Mouse (Mus musculus): ENCODE measurements at regions not wholly inside any gene's neighbourhood (a gene's known extent, or its start where the extent isn't known, plus 50 kb on each side); places are given as distances from the start of the nearest gene placed in this dataset.

GRCm38 (mm10) chr9:14115521-14115920 lies 159.3 kb upstream of the Sesn3 start:
- WGBS, result 93% methylated on average over 3 of the region's 3 CpGs
- TF ChIP-seq POLR2A (IDR thresholded peaks at IDR 0.05; ENCODE audit: insufficient read depth, low read depth, low read length), result no peak
- no peak for TF ChIP-seq CTCF (IDR thresholded peaks at IDR 0.05; ENCODE audit: insufficient read depth, low read depth, low read length)

GRCm38 (mm10) chr9:14116097-14116840 lies 158.6 kb upstream of the Sesn3 start:
- Histone ChIP-seq H3K27ac (ENCODE audit: insufficient read depth, low read depth, low read length) (no peak overlapping the region), H3K4me3 (ENCODE audit: insufficient read depth, low read depth, low read length) (no peak overlapping the region), H3K4me1 (ENCODE audit: control insufficient read depth, insufficient read depth, low read length) (no peaks in the 10 kb centered on the region)
- no peak for TF ChIP-seq POLR2A (IDR thresholded peaks at IDR 0.05; ENCODE audit: insufficient read depth, low read depth, low read length)
- no peak for TF ChIP-seq CTCF (IDR thresholded peaks at IDR 0.05; ENCODE audit: insufficient read depth, low read depth, low read length)
- WGBS, result 86% methylated on average over 8 of the region's 8 CpGs

More at GRCm38 (mm10) chr9:14115521-14115920, 159.3 kb upstream of the Sesn3 start:
- no peak overlapping the region for H3K27ac ChIP-seq (ENCODE audit: insufficient read depth, low read depth, low read length)
- no peak overlapping the region for H3K4me3 ChIP-seq (ENCODE audit: insufficient read depth, low read depth, low read length)
- H3K4me1 ChIP-seq (ENCODE audit: control insufficient read depth, insufficient read depth, low read length), result no peaks in the 10 kb centered on the region

- Histone ChIP-seq H3K4me1 (ENCODE audit: control insufficient read depth, insufficient read depth, low read length) (no peaks in the 10 kb centered on the region), H3K27ac (ENCODE audit: insufficient read depth, low read depth, low read length) (no peak overlapping the region), H3K4me3 (ENCODE audit: insufficient read depth, low read depth, low read length) (no peak overlapping the region)
- TF ChIP-seq POLR2A (IDR thresholded peaks at IDR 0.05; ENCODE audit: insufficient read depth, low read depth, low read length), result no peak
- no peak for TF ChIP-seq CTCF (IDR thresholded peaks at IDR 0.05; ENCODE audit: insufficient read depth, low read depth, low read length)
- WGBS, result 84% methylated on average over 5 of the region's 5 CpGs
These were observed 141.5 kb upstream of the Sesn3 start for GRCm38 (mm10) chr9:14133372-14133771.

- no peak overlapping the region for H3K4me3 ChIP-seq (ENCODE audit: insufficient read depth, low read depth, low read length)
- H3K4me1 ChIP-seq (ENCODE audit: control insufficient read depth, insufficient read depth, low read length), result no peaks in the 10 kb centered on the region
- no peak overlapping the region for H3K27ac ChIP-seq (ENCODE audit: insufficient read depth, low read depth, low read length)
- WGBS, result 80% methylated on average over 6 of the region's 6 CpGs
- TF ChIP-seq CTCF (IDR thresholded peaks at IDR 0.05; ENCODE audit: insufficient read depth, low read depth, low read length), result no peak
- TF ChIP-seq POLR2A (IDR thresholded peaks at IDR 0.05; ENCODE audit: insufficient read depth, low read depth, low read length), result no peak
These were observed 139.9 kb upstream of the Sesn3 start for GRCm38 (mm10) chr9:14134894-14135450.

GRCm38 (mm10) chr9:14141321-14141720 lies 133.5 kb upstream of the Sesn3 start:
- H3K4me3 ChIP-seq (ENCODE audit: insufficient read depth, low read depth, low read length), result no peak overlapping the region
- TF ChIP-seq CTCF (IDR thresholded peaks at IDR 0.05; ENCODE audit: insufficient read depth, low read depth, low read length) (no peak), POLR2A (IDR thresholded peaks at IDR 0.05; ENCODE audit: insufficient read depth, low read depth, low read length) (no peak)
- no peak overlapping the region for H3K27ac ChIP-seq (ENCODE audit: insufficient read depth, low read depth, low read length)
- WGBS, result 92% methylated on average over 4 of the region's 4 CpGs
- H3K4me1 ChIP-seq (ENCODE audit: control insufficient read depth, insufficient read depth, low read length), result no peaks in the 10 kb centered on the region

GRCm38 (mm10) chr9:14143988-14144387 lies 130.9 kb upstream of the Sesn3 start:
- WGBS, result 71% methylated on average over 2 of the region's 2 CpGs
- TF ChIP-seq POLR2A (IDR thresholded peaks at IDR 0.05; ENCODE audit: insufficient read depth, low read depth, low read length), result no peak
- no peak for TF ChIP-seq CTCF (IDR thresholded peaks at IDR 0.05; ENCODE audit: insufficient read depth, low read depth, low read length)
- no peak overlapping the region for H3K27ac ChIP-seq (ENCODE audit: insufficient read depth, low read depth, low read length)

GRCm38 (mm10) chr9:14147088-14147487 lies 127.8 kb upstream of the Sesn3 start:
- Histone ChIP-seq H3K4me1 (ENCODE audit: control insufficient read depth, insufficient read depth, low read length) (no peaks in the 10 kb centered on the region), H3K4me3 (ENCODE audit: insufficient read depth, low read depth, low read length) (no peak overlapping the region), H3K27ac (ENCODE audit: insufficient read depth, low read depth, low read length) (no peak overlapping the region)
- TF ChIP-seq CTCF (IDR thresholded peaks at IDR 0.05; ENCODE audit: insufficient read depth, low read depth, low read length) (no peak), POLR2A (IDR thresholded peaks at IDR 0.05; ENCODE audit: insufficient read depth, low read depth, low read length) (no peak)
- WGBS, result 91% methylated on average over 7 of the region's 7 CpGs

More at GRCm38 (mm10) chr9:14143988-14144387, 130.9 kb upstream of the Sesn3 start:
- Histone ChIP-seq H3K4me3 (ENCODE audit: insufficient read depth, low read depth, low read length) (no peak overlapping the region), H3K4me1 (ENCODE audit: control insufficient read depth, insufficient read depth, low read length) (no peaks in the 10 kb centered on the region)

- H3K27ac ChIP-seq (ENCODE audit: insufficient read depth, low read depth, low read length), result no peak overlapping the region
- H3K4me3 ChIP-seq (ENCODE audit: insufficient read depth, low read depth, low read length), result no peak overlapping the region
- 76% methylated on average over 4 of the region's 4 CpGs for WGBS
- TF ChIP-seq CTCF (IDR thresholded peaks at IDR 0.05; ENCODE audit: insufficient read depth, low read depth, low read length), result no peak
- no peak for TF ChIP-seq POLR2A (IDR thresholded peaks at IDR 0.05; ENCODE audit: insufficient read depth, low read depth, low read length)
- no peaks in the 10 kb centered on the region for H3K4me1 ChIP-seq (ENCODE audit: control insufficient read depth, insufficient read depth, low read length)
These were observed 127.1 kb upstream of the Sesn3 start for GRCm38 (mm10) chr9:14147731-14148130.

- TF ChIP-seq POLR2A (IDR thresholded peaks at IDR 0.05; ENCODE audit: insufficient read depth, low read depth, low read length) (no peak), CTCF (IDR thresholded peaks at IDR 0.05; ENCODE audit: insufficient read depth, low read depth, low read length) (no peak)
- WGBS, result 89% methylated on average over 9 of the region's 9 CpGs
- H3K27ac ChIP-seq (ENCODE audit: insufficient read depth, low read depth, low read length), result no peak overlapping the region
- H3K4me3 ChIP-seq (ENCODE audit: insufficient read depth, low read depth, low read length), result no peak overlapping the region
- H3K4me1 ChIP-seq (ENCODE audit: control insufficient read depth, insufficient read depth, low read length), result no peaks in the 10 kb centered on the region
These were observed 124.6 kb upstream of the Sesn3 start for GRCm38 (mm10) chr9:14150288-14150687.
